Mouse (Mus musculus) lung, postnatal 36 days (tissue): ENCODE results near the gene Vcp.

Source experiments
- DNase-seq: peaks from one replicate; pipeline ENCODE4 v3.0.0; 2022; ENCODE audit warnings: mixed read lengths

Gene Vcp

DNA sequence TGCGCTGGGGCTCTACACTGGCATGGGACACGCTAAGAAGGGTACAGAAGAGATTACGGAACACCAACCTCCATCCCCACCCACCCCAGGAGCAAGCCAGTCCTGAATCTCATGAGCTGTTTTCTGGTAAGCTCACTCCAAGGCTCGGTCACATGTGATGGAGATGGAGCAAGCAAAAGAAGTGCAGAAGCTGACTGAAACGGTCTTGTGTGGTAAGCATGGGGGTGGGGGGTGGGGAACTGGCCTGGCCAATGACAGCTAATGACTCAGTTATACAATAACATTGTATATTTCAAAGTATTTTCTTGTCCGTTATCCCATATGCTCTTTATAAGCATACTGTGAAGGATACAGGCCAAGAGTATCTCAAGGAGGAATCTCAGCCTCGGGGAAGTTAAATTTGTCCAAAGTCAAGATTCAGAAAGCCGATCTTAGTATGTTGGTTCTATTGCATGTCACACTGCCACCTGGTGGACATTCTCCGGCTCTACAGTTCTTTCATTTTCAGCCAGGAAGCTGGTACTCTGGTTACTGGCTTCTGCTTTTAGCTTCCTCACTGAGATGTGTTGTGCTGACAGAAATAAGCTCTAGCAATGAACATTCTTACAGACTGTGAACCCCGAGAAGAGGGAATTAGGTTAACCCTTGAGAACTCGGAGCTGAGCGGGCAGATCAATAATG, 35.1 kb downstream of the Vcp start:
- peak; percentile 73 for DNase-seq

DNA sequence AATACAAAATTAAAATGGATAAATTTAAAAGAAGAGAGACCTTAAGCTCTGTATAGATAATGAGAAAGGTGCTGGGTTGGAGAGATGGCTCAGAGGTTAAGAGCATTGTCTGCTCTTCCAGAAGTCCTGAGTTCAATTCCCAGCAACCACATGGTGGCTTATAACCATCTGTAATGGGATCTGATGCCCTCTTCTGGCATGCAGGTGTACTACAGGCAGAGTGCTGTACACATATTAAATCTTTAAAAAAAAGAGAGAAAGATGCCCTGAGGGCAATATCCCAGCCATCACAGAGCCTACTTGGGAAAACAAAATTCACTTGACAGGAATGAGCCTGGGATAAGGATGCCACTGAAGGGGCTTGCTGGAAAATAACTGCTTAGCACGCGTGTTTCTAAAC, 36.8 kb downstream of the Vcp start:
- peak; percentile 39 for DNase-seq

DNA sequence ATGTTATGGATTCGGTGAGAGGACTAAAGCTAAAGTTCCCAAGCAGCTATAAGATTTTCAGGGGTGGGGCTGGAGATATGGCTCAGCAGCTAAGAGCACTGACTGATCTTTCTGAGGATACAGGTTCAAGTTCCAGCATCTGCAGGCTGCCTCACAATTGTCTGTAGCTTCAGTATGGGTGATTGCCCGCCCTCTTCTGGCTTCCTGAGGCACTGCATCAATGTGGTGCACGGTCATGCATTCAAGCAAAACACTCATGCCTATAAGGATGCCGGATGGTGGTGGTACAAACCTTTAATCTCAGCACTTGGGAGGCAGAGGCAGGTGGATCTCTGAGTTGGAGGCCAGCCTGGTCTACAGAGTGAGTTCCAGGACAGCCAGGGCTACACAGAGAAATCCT, 38.7 kb downstream of the Vcp start:
- peak; percentile 84 for DNase-seq

DNA sequence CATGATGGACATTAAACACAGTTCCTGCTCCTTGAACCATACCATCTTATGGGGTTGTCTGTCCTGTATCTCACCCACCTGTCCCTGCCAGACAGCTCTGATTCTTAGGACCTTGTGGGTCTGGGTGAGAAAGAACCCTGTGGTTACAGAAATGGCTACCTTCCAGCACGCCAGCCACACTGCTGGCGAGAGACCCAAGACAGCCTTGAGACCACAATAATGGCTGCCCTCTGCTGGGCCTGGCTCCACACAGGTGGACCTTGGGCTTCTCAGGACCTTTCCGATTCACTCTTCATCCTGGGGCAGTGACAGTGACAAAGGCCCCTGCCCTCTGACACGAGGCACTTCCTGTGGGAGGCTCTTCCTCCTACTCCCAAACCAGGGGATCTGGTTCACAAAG, 40.9 kb downstream of the Vcp start:
- no peak for DNase-seq

DNA sequence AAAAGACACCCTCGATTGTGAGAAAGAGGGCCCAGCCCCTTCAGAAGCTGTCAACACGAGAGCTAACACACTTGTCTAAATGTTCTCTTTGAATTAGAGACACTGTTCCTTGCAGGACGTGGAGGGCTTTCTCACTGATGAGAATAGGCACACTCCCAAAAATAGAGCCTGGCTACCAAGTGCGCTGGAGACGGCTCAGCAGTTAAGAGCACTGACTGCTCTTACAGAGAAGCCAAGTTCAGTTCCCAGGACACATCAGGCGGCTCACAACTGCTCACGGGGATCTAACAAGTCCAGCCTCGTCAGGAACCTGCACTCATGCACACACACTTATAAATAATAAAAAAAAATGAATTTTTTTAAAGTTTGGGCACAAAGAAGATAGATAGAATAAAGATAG, 41.4 kb downstream of the Vcp start:
- no peak for DNase-seq

DNA sequence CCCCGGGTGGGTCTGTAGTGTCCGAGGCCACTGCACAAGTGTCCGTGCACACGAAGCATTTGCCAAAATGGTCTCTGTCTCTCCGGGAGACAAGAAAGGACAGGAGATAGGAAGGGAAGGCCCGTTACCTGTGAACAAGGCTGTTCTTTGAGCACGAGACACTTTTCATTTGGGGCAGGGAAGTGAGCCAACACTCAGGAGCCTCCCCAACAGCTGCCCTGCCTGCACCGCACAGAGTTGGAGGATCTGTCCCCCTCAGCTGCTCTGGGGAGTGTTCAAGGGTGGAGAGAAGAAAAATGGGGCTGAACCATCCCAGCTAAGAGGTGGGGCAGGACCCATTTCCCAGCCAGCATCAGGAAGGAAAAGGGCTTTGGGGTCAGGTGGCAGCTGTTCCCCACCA, 42.3 kb downstream of the Vcp start:
- DNase-seq, result no peak

DNA sequence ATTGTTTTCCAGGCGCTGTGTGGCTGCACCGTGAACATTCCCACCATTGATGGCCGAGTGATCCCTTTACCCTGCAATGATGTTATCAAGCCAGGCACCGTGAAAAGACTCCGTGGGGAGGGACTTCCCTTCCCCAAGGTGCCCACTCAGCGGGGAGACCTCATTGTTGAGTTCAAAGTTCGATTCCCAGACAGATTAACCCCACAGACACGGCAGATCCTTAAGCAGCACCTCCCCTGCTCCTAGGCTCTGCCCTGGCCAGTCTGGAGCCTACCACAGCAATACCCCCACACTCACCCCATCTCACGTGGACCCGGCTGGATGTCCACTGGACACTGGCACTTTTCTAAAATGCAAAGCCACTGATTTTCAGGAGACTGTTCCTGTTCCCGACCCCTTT, 43.0 kb downstream of the Vcp start:
- no peak for DNase-seq

DNA sequence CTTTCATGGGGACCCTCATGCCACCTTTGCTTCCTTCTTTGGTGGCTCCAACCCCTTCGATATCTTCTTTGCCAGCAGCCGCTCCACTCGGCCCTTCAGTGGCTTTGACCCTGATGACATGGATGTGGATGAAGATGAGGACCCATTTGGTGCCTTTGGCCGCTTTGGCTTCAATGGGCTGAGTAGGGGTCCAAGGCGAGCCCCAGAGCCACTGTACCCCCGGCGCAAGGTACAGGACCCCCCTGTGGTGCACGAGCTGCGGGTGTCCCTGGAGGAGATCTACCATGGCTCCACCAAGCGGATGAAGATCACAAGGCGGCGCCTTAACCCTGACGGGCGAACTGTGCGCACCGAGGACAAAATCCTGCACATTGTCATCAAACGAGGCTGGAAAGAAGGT, 43.7 kb downstream of the Vcp start:
- no peak for DNase-seq

DNA sequence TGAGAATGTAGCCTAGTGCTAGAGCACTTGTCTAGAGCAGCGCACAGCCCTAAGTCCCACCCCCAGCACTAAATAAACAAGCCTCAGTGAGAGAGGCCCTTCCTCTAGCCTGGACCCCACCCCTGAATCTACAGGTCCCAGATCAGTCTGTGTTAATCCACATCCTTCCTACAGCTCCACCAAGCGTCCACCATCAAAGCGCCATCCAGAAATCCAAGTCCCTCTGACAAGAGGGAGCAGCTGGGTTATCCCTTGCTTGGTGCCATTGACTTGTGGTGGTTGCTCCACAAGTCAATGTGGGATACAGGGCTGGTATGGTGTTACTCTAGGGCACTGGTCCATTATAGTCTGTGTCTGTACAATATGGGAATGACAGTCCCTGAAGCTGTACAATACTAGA, 45.1 kb downstream of the Vcp start:
- DNase-seq, result no peak

DNA sequence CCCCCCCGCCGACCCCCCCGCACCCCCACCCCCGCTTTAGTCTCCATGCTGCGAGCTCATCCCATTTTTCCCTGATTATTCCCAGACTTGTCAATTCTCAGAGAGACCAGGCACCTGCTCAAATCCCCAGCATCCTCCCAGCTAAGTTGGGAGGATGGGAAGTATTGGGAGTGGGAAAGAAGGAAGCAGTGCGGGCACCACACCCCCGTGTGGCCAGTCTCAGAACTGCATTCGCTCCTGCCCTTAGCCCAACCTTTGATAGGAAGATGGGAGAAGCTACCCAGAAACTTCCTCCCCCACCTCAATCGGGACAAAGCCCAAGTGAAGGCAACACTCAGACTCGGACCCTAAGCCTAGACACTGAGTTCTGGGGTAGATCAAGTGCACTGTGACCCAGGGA, 46.0 kb downstream of the Vcp start:
- DNase-seq, result peak; percentile 81

DNA sequence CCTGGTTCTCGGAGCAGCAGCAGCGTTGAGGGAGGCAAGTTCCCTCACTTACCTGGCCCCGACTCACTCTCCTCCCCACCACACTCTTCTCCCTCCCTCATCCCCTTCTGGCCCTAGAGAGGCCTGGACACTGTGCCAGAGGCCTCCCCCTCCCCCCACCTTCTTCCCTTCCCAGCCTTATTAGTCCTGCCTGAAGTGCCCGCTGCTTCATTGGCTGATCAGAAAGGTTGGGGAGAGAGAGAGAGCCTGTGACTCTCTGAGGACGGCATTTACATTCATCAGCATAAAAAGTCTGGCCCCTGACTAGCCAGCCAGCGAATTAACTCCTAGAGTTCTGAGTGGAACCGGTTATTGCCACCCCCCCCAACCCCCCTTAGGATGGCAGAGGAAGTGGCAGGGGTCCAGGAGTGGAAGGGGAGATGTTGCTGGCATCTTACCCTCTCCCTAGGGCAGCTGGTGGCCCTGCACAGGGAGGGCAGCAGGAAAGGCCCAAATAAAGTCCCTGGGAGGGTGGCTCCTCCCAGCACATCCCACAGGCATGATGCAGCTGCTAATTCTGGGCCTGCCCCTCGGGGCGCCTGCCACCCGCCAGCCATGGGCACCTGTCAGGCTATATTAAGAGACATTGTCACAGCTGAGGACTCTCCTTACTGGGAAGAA, 46.7 kb downstream of the Vcp start:
- DNase-seq, result no peak

DNA sequence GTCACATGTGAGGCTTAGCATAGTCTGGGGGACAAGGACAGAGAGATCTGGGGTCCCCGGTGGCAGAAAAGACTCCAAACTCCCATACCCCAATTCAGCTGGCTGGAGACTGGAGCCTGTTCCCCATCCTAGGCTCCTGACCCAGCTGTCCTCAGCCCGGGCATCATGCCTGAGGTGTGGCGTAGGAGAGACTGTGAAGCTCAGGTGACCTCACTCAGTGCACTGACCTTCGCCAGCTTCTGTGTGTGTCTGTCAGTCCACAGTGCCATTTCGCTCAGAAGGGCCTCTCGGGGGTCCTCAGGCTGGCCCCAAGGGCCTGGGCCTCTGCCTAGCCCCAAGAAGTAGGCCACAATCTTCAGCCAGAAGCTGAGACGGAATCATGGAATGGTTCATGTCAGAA, 47.7 kb downstream of the Vcp start:
- no peak for DNase-seq

DNA sequence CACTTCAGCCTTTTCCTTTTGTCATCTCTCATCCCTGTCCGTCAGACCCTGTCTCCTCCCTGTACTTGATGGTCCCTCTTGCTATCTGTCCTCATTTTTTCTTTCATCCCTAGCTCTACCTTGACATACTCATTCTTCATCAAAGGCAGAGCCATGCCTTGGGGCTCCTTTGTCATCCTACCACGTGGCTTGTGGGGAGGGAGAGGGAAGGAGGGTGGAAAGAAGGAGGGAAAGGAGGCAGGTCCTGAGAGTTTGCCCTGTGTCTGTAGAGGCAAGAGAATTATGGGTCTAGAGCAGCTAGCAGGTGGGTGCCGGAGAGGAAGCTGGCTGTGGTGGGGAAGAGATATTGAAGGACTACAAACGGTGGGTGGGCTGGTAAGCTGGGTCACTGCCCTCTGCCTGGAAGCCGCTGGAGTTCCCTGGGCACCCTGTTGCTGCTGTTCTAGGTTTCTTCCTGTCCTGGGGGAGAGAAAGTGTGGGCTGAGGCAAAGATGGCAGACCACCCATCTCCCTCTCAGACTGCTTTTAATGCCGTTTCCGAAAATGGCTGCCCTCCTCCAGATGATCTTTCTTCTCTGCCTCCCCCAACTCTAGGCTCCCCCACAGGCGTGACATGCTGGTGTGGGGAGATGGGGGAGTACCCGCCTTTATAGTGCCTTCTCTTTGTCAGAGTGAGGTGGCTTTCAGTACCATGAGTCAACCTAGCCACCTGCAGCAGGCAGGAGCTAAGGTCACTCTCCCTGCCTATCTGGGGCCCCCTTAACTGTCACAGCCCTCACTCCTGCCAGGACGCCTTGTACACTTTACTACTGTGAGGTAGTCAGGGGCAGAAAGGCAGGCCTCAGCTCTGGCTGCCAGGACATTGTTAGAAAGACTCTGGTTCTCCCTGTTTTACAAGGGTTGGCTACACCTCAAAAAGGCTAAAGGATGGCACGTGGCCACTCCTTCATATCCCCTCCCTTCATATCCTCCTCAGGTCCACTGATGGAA, 48.8 kb downstream of the Vcp start:
- no peak for DNase-seq

DNA sequence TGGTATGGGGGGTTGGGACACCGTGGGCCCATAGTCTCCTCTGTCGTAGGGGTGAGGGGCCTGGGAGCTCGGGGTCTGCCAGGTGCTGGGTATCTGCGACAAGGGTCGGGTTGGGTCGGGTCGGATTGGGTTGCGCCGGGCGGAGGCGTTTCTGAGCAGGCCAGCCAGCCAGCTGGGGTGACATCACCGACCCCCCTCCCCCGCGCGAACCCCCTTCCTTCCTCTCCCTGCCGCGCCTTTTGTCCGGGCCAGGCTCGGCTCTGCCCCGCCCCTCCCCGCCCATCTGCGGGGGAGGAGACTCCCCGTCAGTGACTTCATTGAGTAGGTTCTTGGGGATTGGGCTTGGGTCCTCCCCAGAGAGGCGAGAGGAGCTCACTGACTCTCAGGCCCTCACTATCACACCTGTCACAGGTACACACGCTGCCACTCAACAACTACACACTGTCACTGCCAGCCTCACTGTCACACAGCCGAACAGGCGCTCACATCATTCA, 50.2 kb downstream of the Vcp start:
- DNase-seq, result peak; percentile 96

DNA sequence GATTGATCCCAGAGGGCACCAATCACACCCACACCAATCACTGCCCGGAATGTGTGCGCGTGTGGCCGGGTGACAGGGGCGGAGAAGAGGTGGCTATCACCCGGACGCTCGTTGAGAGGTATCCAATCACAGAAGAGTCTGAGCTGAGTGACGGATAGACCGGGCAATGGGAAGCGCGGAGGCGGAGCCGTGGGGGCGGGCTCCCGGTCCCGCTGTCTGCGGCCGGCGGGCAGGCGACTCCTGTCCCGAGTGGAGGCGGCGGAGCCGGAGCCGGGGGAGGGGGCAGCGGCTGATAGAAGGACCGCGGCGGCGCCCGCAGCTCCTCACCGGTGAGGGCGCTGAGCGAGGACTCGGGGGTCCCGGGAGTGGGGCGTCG, 50.6 kb downstream of the Vcp start, which contains the start of gene Dnajb5:
Dnajb5 (plus strand) TSS at position 139 of the 376 bp plus-strand sequence.
- DNase-seq, result peak; percentile 98

DNA sequence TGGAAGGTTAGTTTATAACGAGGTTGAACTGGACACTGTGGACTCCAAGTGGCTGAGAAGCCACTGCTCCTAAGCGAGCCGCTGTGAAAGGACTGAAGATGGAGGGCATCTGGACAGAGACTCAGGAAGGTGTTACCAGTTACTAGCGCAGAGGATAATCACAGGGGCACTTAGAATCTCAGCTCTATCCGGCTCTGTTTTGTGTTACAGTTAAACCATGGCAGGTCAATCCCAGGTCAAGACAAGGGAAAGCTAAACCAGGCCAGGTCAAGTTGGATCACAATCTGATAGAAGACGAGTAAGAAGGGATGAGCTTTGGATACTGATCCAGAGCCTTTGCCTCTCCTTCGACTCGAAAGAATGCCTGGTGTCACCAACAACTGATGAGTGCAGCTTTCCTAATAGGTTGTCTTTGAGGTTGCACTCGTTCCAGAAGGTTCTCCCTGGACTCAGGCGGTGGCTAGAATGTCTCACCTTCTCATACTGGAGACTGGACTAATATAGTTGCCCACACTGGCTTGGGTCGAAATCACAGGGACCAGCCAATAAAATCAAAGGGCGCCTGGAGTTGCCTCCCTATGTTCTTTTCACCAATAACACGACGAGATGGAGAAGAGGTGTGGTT, 51.1 kb downstream of the Vcp start:
- no peak for DNase-seq

DNA sequence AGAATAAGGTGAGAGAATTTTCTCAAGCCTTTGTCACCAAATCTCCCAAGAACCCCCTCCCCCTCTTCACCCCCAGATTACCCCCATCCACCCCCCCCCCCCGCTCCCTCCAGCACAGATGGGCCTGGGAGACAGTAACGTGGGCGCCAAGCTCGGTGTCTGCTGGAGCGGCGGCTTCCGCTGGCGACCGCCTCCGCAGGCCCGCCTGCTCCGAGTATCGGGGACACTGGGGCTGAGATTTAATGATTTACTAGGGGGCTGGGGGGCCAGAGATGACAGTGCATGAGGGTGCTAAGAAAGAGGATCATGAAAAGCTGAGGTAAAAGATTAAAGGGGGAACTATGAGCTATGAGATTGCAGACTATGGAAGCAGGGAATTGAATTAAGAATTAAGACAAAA, 51.8 kb downstream of the Vcp start:
- no peak for DNase-seq

DNA sequence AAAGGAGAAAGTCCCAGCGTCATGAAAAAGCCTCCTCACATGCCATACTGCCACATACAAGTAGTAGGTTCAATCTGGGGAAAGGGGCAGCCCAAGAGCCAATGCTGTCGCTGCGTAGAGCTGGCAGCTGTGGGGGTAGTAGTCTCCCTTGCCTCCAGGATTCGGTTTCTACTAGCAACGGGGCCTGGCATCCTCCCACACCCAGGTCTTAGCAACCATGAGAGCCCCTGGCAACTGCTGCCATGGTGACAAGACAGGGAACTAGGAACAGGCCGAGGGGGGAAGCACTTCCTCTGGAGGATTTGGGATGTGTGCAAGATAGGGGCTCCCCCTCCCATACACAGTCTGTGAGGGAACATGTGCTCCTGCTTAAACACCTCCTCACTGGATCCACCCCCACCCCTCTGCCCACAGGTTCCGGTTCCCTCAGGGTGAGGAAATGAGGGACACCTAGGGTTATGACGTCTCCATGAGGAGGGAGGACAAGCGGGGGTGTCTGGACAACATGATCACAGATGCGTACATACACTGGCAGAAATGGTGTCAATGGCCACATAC, 53.5 kb downstream of the Vcp start:
- DNase-seq, result no peak

DNA sequence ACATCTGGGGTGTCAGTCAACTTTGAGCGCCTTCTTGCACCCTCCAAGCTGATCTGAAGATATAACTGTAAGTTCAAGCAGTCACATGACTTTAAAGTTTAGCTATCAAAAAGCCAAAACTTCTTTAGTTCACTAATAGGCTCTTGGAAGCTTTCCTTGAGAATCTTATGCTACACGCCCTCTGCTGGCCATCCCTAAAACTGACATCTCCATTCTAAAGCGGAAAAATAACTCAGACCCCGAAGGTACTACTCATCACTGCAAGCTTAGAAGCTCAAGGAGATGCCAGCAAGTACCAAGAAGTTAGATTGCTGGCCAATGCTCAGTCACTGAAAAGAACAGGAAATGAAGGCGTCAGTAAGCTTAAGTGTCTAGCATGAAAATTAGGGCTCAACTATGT, 54.4 kb downstream of the Vcp start:
- DNase-seq, result peak; percentile 81

DNA sequence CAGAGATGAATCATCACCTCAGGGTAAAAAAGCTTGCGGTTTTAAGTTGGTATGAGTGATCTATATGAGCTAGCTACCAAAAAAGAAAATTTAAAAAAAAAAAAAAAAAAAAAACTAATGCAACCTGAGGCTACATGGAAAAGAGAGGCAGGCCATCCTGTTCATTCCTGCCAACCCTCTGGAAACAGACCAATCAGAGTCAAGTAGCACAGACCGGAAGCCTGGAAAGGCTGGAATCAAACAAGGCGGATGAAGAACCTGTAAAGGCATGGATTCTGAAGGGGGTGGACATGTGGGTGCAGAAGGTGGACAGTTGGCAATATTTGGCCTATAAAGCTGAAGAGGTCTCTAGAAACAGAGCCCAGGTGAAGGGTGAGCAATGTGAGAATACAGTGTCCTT, 54.9 kb downstream of the Vcp start:
- no peak for DNase-seq

DNA sequence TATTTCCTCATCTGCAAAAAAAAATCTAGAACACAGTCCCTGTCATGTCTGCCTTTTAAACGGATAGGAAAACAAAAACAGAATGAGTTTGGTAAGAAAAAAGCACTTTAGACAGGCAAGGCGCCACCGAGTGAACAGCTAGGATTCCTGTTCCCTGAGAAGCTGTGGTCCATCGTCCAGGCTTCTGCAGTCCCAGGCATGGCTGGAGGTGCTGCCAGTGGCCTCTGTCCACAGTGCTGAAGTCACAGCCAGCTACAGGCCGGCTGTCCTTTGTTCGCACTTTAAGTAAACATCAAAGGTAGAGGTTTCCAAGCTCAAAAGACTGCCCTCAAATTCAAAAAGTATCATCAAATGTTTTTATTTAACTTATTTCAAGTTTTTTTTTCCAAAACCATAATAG, 55.3 kb downstream of the Vcp start:
- peak; percentile 16 for DNase-seq

DNA sequence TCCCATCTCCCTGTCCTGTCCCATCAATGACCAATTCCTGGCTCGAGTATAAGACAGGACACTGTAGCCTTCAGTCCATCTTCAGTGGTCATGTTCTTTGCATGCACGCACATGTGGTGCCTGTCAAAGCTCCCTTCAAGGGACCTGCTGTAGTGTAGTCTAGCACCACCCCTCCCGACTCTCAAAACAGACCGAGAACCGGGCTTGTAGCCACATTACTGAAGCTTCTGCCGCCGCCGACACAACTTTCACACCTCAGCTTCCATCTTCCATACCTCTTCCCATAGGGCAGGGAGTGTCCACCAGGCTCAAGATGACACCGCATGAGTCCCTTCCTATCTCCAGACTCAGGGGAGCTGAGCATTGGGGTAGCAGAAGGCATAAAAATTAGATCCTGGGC, 56.1 kb downstream of the Vcp start:
- no peak for DNase-seq

DNA sequence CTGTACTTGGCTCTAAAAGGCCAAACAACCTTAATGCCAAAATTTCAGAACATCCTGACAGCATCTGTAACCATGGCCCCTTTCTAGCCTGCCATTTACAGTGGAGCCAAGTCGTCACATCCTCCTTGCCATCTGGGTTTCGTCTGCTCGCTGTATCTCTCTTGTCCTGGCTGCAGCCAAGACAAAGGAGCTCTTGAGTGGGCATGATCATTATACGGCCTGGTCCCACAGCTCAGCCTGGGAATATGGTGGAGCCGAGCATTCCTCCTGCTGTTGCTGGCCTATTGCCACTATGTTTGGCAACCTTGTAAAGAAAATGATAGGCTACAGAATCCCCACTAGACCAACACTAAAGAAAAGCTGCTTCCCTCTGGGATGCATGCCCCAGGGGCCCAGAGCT, 57.0 kb downstream of the Vcp start:
- DNase-seq, result peak; percentile 5
